Mouse (Mus musculus) cerebellum, postnatal 25 days (tissue): ENCODE data around the gene Gpx4.
A peak's percentile ranks its signal among the peaks of the same experiment; 100 is the strongest.

Experiments
- DNase-seq, 2 experiments: peaks; one replicate each; pipeline ENCODE4 v3.0.0; 2021; ENCODE audit warnings: mixed read lengths in 2 of 2

The Gpx4 gene

DNA sequence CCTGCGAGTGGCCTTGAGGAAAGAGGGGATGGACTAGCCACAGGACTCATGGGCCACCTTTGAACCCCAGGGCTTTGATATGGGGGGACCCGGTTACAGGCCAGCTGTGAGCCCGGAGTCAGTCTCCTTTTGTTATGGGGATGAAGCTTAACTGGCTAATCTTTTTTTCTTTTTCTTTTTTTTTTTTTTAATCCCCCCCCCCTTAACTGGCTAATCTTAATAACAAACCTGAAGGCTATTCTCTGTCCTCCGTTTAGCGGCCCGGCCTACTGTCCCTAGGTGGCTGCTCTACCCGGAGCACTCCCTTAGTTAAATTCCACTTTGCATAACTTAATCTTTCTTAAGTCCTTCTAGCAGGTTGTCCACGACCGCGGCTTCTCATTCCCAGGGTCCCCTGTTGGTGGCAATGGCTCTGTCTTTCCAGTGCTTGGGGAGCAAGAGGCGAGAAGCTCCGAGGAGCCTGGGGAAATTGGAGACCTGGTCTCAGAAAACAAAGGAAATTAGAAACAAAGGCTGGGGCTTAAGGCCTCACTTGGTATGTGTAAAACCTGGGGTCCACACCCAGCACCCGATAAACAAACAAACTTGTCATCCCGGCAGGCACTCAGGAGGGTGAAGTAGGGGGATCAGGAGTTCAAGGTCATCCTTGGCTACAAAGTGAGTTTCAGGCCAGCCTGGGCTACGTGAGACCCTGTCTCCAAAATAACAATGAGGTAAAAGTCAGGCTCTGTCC is 4.1 kb downstream of the Gpx4 start:
- DNase-seq, result no peak

DNA sequence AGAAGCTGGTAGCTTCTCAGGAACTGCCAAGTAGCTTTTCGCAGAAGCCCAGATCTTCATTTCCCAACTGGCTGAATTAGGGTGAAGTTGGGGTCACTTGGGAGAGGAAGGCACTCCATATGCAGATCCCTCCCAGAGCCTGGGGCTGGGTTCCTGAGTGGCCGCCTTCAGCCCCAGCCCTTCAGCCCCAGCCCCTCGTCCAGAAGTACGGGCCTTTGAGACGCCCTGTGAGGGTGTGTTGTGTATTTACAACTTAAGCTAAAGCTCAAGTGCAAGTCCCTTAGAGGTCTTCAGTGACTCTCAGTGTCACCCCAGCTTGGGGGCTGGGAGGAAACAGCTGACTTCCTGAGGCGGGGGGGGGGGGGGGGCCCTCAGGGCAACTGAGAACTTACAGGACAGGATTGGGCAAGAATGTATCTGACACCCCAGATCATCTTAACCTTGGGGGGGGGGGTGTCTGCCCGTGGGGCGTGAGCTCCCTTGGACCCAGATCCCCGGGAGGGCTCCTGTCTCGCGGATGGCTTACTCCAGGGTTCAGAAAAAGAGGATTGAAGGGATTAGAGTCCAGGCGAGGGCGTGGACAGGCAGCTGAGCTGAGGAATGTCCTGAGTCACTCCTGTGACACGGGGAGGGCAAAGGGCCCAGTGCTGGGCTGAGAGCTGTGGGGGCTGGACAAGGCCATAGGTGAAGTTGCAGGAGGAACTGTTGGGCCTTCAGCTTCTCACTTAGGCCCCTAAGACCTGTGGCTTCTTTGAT is 4.8 kb downstream of the Gpx4 start:
- no peak for DNase-seq

DNA sequence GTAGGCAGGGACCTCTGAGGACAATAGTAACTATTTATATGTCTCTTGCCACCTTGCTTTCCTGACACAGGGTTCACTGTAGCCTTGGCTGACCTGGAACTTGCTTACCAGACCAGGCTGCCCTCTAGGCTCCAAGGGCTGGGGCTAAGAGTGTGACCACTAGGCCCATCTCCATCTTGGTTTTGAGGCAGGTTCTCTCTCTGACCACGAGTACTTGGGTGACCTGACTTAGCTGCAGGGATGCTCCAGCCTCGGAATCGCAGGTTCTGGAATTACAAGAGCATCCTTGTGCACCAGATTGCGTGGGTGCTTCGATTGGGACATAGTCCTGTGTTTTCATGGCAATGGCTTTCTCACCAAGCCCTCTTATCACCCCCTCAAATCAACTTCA is 5.4 kb downstream of the Gpx4 start:
- no peak for DNase-seq

DNA sequence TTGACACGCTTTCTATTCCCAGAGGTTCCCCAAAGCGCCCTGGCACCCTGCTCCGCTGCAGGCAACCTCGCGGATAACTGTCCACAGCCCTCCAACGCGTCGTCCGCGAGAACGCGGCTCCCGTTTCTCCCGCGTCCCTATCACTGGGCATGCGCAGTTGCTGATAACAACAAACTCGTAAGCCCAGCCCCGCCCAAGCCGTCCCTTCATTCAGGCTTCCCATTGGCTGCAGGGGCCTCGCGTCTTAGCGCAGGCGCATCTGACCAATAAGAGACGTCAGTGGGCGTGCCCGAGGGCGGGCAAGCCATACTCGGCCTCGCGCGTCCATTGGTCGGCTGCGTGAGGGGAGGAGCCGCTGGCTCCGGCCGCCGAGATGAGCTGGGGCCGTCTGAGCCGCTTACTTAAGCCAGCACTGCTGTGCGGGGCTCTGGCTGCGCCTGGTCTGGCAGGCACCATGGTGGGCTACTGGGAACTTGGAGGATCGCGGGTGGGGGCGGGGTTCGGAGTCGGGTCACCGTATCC is 6.4 kb downstream of the Gpx4 start:
- DNase-seq, result peak; percentile 99 to 100

DNA sequence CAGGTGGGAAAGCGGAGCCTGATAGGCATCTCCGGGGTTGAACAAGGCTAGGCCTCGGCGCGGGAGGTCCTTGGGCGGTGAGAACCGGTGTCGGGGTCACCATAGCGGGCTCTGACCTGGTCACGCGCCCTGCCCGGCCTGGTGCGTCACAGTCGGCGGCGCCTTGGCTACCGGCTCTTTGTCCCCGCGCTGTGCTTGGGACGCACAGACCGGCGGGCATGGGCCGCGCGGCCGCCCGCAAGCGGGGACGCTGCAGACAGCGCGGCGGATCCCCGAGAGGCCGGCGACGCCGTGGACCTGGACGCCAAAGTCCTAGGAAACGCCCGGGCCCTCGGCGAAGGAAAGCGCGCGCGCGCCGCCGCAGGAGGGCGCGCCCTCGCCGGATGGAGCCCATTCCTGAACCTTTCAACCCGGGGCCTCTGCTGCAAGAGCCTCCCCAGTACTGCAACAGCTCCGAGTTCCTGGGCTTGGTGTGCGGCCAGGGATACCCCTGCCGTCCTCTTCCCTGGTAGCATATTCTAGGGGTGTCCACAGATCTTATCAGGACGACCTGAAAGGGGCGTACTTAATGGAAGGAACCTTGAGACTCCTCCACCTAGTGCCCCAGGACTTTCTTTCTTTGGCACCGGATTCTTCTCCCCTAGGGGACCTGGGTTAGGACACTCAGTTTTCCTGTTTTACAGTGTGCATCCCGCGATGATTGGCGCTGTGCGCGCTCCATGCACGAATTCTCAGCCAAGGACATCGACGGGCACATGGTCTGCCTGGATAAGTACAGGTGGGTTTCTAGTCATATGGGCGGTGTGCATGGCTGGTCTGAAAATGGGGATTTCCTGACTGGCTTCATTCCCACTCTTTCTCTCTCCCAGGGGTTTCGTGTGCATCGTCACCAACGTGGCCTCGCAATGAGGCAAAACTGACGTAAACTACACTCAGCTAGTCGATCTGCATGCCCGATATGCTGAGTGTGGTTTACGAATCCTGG is 7.2 kb downstream of the Gpx4 start:
- peak; percentile 79 to 83 for DNase-seq

DNA sequence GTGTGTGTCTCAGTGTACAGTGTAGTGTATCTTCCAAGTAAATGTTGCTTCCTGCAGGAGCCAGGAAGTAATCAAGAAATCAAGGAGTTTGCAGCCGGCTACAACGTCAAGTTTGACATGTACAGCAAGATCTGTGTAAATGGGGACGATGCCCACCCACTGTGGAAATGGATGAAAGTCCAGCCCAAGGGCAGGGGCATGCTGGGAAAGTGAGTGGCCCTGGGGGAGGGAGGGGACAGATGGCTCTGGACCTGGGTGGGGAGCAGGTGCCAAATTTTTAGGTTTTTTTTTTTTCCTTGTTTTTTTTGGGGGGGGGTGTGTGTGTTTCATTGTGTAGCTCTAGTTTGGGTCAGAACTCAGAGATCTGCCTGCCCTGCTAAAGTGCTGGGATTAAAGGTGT is 7.9 kb downstream of the Gpx4 start:
- DNase-seq, result peak; percentile 54 to 68

DNA sequence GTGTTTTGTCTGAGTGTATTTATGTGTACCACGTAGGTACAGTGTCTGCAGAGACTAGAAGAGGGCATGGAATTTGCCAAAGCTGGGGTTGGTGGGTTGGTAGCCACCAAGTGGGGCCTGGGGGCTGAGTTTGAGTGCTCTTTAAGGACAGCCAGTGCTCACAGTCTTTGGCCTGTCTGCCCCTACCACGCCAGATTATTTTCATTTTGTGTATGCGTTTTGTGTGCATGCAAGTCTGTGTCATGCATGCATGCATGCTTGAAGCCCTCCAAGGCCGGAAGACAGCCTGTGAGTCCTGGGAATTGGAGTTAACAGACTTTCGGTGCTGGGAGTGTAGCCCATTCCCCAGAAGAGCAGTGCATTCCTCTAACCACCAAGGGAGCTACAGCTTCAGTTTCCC is 8.4 kb downstream of the Gpx4 start:
- no peak for DNase-seq

DNA sequence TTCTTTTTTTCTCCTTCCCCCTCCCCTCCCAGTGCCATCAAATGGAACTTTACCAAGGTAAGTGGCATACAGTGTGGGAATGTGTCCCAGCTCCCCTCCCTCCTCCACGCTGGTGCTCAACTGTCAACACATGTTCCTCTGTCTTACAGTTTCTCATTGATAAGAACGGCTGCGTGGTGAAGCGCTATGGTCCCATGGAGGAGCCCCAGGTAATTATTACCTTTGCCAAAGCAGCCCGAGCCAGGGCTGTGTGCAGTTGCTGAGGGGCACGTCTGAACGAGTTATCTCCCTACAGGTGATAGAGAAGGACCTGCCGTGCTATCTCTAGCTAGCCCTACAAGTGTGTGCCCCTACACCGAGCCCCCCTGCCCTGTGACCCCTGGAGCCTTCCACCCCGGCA is 8.9 kb downstream of the Gpx4 start:
- no peak for DNase-seq

DNA sequence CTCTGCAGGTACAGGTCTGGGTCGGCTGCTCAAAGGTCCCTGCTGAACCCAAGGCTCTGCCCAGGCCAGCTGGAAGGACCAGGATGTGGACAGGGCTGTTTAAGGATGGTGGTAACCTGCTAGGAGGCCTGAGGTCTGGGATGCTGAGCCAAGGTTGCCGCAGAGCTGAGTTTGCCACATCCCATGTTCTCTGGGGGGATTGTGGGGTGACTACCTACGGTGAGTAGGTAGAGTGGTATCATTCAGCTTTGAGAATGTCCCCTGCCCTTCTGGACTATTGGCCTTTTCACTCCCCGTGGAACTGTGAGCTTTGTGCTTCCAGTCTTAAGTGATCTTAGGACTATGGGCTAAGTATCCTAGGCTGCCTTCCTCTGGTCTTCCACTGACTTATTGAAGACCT is 9.5 kb downstream of the Gpx4 start:
- no peak for DNase-seq

DNA sequence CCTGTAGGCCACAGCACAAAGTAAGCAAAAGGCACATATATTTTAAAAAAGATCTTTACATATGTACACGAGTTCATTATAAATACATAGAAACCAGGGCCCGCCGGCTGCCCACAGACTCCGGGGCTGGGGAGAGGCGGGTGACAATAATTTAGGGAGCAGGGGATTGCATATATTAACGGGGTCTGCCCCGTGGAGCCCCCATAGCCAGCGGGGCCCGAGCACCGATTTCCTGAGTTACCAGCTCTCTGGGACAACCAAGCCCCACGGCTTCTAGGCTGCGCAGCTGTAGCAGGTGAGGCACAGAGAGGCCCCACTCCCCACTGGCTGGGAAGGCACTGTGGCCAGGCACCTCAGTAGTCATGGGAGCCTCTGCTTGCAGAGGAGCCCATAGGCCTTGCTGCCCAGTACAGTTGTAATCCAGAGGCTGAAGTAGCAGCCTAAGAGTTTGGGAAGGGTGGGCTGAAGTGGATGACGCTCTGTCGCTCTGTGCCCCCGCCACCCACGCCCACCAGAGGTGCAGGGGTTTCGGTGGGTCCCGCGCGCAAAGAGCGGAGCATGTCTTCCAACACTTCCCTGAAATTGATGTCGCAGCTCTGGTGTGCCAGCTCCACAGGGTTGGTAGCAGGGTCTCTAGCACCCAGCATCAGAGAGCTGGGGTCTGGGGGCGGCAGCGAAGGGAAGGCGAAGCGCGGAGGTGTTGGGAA is 10.2 kb downstream of the Gpx4 start:
- DNase-seq, result no peak

DNA sequence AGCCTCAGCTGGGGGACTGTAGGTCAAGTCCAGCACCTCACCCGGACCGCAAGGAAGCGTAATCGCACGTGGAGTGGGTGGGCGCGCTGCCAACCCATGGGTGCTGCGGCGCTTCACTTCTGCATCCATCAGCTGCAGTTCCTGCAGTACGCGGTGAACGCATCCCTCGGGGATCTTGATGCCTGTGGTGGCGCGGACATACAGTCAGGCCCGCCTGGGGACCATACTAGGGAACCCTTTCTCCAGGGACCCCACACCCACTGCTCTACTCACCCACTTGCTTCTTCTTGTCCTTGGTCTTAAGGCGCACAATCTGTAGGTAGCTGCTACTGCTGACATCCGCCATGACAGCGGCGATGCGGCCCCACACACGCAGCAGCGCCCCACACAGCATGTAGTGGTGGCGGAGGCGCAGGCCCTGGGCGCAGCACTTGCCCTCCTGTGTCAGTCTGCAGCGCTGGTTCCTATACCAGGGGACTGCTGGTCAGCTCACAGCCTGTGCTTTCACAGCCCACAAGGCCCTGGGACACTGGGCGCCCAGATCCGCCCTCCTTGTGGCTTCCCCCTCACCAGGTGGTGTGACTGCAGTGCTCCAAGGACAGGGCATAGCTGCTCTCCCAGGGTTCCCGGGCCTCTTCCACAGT is 10.8 kb downstream of the Gpx4 start:
- DNase-seq, result peak; percentile 55 to 66

DNA sequence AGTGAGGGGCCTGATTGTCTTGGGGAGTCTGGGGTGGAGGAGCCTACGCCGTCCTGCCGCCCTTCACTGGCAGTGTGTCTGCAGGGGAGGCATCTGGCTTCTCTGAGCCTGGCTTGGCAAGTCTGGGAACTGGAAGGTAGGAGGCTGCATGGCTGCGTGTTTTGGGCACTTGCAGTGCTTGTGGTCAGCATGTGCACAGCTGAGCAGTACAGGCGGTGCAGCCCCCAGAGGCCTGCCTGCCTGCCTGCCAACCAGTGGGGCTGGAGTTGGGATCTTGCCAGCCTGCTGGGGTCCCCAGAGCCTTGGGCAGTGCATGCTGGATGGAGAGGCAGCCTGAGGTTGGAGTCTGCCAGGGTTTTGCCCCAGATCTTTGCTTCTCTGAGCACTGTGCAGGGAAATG is 16.1 kb downstream of the Gpx4 start:
- DNase-seq, result peak in 1 of 2 experiments; percentile 46

DNA sequence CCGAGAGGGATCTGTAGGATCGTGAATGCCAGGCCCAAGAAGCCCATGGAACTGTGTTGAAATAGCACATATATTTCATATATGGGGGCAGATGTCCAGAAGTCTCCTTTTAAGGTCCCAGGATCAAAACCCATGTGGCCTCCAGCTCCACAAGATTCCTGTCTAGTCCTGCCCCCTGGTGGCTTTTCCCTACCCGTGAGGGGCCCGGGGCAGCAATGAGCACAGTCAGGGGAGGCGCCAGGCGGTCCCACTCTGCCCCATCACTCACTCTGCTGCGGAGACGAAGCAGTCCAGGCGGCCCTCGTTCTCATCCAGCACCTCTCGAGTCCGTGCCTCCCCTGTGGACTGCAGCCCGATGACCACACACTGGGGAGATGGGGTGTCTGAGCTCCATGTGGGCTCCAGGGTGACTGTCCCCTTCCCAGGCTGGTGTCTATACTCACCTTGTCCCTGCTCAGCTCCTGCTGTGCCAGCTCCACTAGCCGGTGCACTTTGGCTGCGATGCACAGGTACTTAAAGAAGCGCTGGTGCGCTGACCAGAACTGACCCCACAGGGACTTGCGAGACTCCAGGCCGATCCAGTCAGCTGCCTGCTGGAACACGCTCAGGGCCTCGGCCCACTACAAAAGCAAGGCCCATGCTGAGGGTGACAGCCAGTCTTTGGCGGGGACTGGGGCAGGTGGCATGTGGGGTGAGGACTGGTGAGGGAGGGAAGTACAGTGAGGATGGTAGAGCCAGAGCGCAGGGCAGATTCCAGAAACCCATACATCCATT is 17.1 kb downstream of the Gpx4 start:
- DNase-seq, result no peak

DNA sequence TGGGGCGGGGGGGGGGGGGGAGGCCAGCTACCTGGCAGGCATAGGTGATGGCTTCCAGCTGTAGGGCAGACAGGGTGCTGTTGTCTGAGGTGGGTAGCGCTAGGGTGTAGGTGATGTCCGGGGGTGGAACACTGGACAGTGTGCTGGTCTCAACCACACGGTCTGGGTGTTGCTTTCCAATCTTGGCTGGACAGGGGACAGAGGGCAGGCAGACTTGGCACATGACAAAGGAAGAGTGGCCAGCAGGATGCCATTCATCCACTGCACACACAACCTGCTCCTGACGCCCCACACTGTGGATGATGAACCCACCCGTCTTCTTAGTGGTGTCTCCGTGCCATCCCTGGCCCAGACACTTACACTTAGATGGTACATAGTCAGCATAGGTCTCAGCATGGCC is 22.3 kb downstream of the Gpx4 start:
- peak; percentile 44 to 45 for DNase-seq

DNA sequence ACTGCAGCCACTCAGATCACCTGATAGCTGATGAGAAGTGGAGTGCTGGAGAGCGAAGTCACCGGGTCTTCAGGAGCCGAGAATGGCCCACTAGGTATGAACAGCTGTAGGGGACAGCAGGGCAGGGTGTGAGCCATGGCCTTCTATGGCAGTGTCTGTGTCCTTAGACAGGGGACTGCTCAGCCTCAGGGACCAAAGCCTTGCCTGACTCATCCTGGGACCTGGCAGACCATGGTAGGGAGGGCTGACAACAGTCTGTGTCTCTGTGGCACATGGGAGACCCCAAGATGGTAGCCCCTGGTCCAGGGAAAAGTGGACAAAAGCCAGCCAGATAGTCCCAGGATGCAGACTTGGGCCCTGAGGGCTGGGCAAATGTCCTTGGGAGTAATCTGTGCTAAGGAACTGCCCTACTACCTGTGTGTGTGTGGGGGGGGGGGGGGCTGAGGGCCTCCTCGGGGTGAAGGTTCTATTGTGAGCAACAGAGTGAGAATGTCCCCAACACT is 23.0 kb downstream of the Gpx4 start:
- DNase-seq, result peak; percentile 18 to 23

DNA sequence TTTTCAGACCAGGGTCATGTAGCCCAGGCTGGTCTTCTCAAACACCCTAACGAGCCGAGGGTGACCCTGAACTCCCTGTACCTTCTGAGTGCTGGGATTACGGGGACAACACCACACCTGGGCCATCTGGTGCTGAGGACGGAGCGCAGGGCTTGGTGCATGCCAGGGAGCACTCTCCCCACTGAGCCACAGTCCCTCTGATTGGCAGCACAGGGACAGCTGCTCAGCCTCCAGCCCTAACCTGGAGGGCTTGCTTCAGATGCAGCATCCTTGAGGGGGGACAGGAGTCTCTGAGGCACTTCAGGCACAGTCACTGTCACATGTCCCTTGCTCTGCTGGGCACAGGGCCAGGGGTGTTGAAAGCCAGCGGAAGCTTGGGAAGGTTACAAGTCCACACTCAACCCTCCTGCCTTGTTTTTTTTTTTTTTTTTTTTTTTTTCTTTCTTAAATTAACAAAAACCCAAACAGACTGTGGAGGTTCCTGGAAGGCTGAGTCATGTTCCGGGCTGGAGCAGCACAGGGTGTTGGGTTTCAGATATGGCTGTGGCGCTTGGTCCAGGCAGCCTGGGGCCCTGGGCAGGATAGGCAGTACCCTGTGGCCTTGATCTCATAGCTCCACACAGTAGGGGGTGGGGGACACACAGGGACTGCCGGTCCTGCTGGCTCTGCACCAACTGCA is 24.0 kb downstream of the Gpx4 start:
- DNase-seq, result peak; percentile 86 to 93

DNA sequence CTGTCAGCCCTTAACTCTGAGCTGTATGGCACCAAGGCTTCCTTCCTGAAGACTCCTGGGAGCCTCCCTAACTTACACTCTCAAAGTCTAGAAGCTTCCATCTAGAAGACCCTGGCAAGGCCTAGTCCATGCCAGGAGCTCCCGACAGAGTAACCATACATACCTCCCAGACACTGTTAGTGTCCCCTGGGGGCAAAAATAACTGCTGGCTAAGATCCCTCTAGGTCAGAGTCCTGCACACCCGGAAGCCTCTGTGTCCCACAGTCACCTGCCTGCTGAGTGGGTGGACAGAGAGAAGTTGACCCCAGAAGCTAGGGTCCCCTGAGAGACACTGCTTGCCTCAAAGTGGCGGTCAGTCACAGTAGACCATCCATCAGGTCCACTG is 24.5 kb downstream of the Gpx4 start:
- no peak for DNase-seq

DNA sequence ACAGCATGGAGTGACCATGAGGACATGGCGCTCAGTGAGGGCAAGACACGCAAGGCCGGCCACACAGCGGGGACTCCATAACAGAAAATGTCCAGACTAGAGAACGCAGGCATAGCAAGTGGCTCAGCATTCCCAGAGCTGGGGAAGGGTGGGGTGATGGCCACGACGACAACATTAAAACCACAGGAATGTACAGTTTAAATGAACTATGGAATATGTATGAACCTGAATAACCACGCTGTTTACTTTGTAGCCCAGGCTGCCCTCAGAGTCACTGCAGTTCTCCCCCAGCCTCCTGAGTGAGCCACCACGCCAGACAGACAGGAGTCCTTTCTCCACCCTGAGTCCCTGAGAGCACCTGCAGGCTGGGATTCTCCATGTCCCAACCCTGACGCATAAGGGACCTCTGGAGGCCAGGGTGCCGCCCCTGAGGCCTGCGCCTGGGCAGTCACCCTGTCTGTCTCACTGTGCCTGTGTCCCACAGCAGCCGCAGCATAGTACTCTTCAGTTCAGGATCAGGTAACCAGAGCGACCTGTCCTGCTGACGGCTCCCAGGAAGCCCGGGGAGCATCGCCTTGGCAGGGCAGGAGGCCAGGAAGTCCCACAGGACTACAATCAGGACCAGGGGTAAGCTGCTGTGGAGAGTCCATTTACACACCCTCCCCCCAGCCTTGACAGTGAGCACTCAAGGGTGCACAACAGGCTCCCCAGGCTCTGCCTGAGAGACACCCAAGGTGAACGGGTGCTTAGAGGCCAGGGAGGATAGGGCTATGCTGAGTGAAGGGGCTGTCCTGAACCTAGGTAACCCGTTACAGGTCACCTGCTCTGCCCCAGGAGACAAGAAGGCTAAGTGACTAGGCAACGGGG is 25.9 kb downstream of the Gpx4 start:
- peak in 1 of 2 experiments; percentile 26 for DNase-seq
